Mouse (Mus musculus) brain, embryonic 14.5 days (tissue): ENCODE data around the gene Olfr1229. TPM values are rescaled to one million over a fixed set of nuclear protein-coding genes. Genes with fewer than 3 reads are reported as not detected.

ENCODE experiments used
- DNase-seq: peaks from one replicate; pipeline ENCODE4 v3.0.0-alpha.2; 2011; ENCODE audit warnings: low read depth
- CTCF ChIP-seq: fragments of 200-500 bp; IDR thresholded peaks from 2 replicates; pipeline ENCODE4 v1.5.1; 2012; ENCODE audit warnings: inconsistent platforms, mild to moderate bottlenecking, moderate library complexity, borderline replicate concordance; ENCODE audit not compliant: insufficient read depth, insufficient read length; ENCODE audit errors: extremely low read depth
- POLR2A ChIP-seq: fragments of 200-500 bp; IDR thresholded peaks from 2 replicates; pipeline ENCODE4 v1.6.1; 2012; ENCODE audit warnings: mild to moderate bottlenecking, inconsistent platforms, borderline replicate concordance; ENCODE audit not compliant: poor library complexity, insufficient read depth, insufficient read length, severe bottlenecking; ENCODE audit errors: extremely low read depth
- polyA plus RNA-seq: library from polyadenylated mRNA; depleted of rRNA; stranded (reverse); fragments of >200 nt; gene quantifications from 2 replicates; pipeline ENCODE4 v1.2.3, GENCODE M21; 2012; rRNA removed

Olfr1229 gene
- not detected in 2 replicates for polyA plus RNA-seq

- TF ChIP-seq CTCF, result no peak
- no peak for TF ChIP-seq POLR2A
- DNase-seq, result no peak
These were observed at the start of gene Olfr1229 for GRCm38 (mm10) chr2:89287914-89288313. TSS of gene Olfr1229 (minus strand) at chr2:89288014.

- TF ChIP-seq CTCF (no peak), POLR2A (no peak)
- DNase-seq, result no peak
These were observed 41.8 kb upstream of the Olfr1229 start, which contains the start of gene Olfr1232 for GRCm38 (mm10) chr2:89329575-89329974. TSS of gene Olfr1232 (minus strand) at chr2:89329675.

- TF ChIP-seq CTCF (no peak), POLR2A (no peak)
- peak; percentile 15 for DNase-seq
These were observed 19.2 kb upstream of the Olfr1229 start, which contains the start of gene Olfr1231 for GRCm38 (mm10) chr2:89306974-89307373. TSS of gene Olfr1231 (minus strand) at chr2:89307074.

- TF ChIP-seq CTCF (no peak), POLR2A (no peak)
- DNase-seq, result no peak
These were observed 9.4 kb upstream of the Olfr1229 start, which contains the start of gene Olfr1230 for GRCm38 (mm10) chr2:89297168-89297567. TSS of gene Olfr1230 (minus strand) at chr2:89297268.

- DNase-seq, result no peak
- TF ChIP-seq CTCF (no peak), POLR2A (no peak)
These were observed 33.9 kb downstream of the Olfr1229 start, which contains the start of gene Olfr1228 for GRCm38 (mm10) chr2:89253962-89254361. TSS of gene Olfr1228 (minus strand) at chr2:89254062.

Other genes starting within 250 kb of the Olfr1229 start
- not detected in 2 replicates for gene Olfr1218, start 226.8 kb downstream of the Olfr1229 start, polyA plus RNA-seq
- gene Olfr1219, start 204.5 kb downstream of the Olfr1229 start, polyA plus RNA-seq, result not detected in 2 replicates
- gene Olfr1220, start 181.2 kb downstream of the Olfr1229 start, polyA plus RNA-seq, result not detected in 2 replicates
- not detected in 2 replicates for gene Olfr1221, start 170.7 kb downstream of the Olfr1229 start, polyA plus RNA-seq
- gene Olfr1222, start 155.0 kb downstream of the Olfr1229 start, polyA plus RNA-seq, result not detected in 2 replicates
- not detected in 2 replicates for gene Olfr1223, start 136.5 kb downstream of the Olfr1229 start, polyA plus RNA-seq
- gene Olfr1224-ps1, start 123.9 kb downstream of the Olfr1229 start, polyA plus RNA-seq, result not detected in 2 replicates
- gene Olfr1225, start 113.3 kb downstream of the Olfr1229 start, polyA plus RNA-seq, result not detected in 2 replicates
- gene Olfr1226, start 88.0 kb downstream of the Olfr1229 start, polyA plus RNA-seq, result not detected in 2 replicates
- gene Olfr1228, start 34.0 kb downstream of the Olfr1229 start, polyA plus RNA-seq, result not detected in 2 replicates
- not detected in 2 replicates for gene Olfr1230, start 9.3 kb upstream of the Olfr1229 start, polyA plus RNA-seq
- gene Olfr1231, start 19.1 kb upstream of the Olfr1229 start, polyA plus RNA-seq, result not detected in 2 replicates
- gene Olfr1232, start 41.7 kb upstream of the Olfr1229 start, polyA plus RNA-seq, result not detected in 2 replicates
- not detected in 2 replicates for gene Olfr1233, start 54.4 kb upstream of the Olfr1229 start, polyA plus RNA-seq
- not detected in 2 replicates for gene Olfr1234, start 76.9 kb upstream of the Olfr1229 start, polyA plus RNA-seq
- gene Olfr1238, start 121.7 kb upstream of the Olfr1229 start, polyA plus RNA-seq, result not detected in 2 replicates
- gene Olfr1239, start 132.4 kb upstream of the Olfr1229 start, polyA plus RNA-seq, result not detected in 2 replicates
- not detected in 2 replicates for gene Olfr1240, start 155.0 kb upstream of the Olfr1229 start, polyA plus RNA-seq
- not detected in 2 replicates for gene Olfr1241, start 199.1 kb upstream of the Olfr1229 start, polyA plus RNA-seq
- gene Olfr1242, start 210.3 kb upstream of the Olfr1229 start, polyA plus RNA-seq, result not detected in 2 replicates
- gene Olfr1243, start 243.5 kb upstream of the Olfr1229 start, polyA plus RNA-seq, result not detected in 2 replicates